In genomic region chr4:91371819-91372215, GRCm38 (mm10) we compare ENCODE assay signal across 9 mouse cellular contexts. TPM values are rescaled to one million over a fixed set of nuclear protein-coding genes. Genes with fewer than 3 reads are reported as not detected.
DNase-seq lines count a peak whose midpoint lies in the region; ATAC-seq lines count a peak whose summit lies in the region.
"Had no signal": no experiment of that assay in that cellular context is flagged by ENCODE, and none has a peak within 500 bp of the region (broad histone marks: within the 10 kb centered on the region; RNA-seq: fewer than 3 reads in every experiment).

No protein-coding gene starts in this region.

- H3K9ac ChIP-seq in forebrain, embryonic 16.5 days (replicated peaks; ENCODE audit: low read depth, low read length), result peak overlapping the region; percentile 79
- H3K9ac ChIP-seq in intestine, embryonic 15.5 days, result peak overlapping the region; percentile 34

- no peaks in the 10 kb centered on the region for H3K9me3 ChIP-seq in forebrain, embryonic 16.5 days (ENCODE audit: control insufficient read depth, low read length)
- no peaks in the 10 kb centered on the region for H3K9me3 ChIP-seq in intestine, embryonic 15.5 days

- intact Hi-C loops in left cerebral cortex, postnatal 36 days (cut with DNase I), result loop anchor here (5.0 to 10.0 kb wide), 3 partner anchors 80 to 1963 kb away; partner anchors contain the start of gene Tusc1

- H3K27ac ChIP-seq in forebrain, embryonic 16.5 days (ENCODE audit: low read length), result peak overlapping the region; percentile 64
- H3K27ac ChIP-seq in intestine, embryonic 15.5 days, result no peak overlapping the region
- H3K27ac ChIP-seq: macrophage had no signal

- H3K36me3 ChIP-seq in forebrain, embryonic 16.5 days (ENCODE audit: control insufficient read depth, insufficient read depth), result no peaks in the 10 kb centered on the region
- no peaks in the 10 kb centered on the region for H3K36me3 ChIP-seq in intestine, embryonic 15.5 days

- WGBS in forebrain, embryonic 16.5 days, result under 1% methylated on average over 44 of the region's 44 CpGs
- WGBS in intestine, embryonic 15.5 days, result 0% methylated on average over 30 of the region's 44 CpGs

- peak; percentile 76 for DNase-seq in R1 (ENCODE audit: low read depth, low spot score)
- DNase-seq in cerebellum, adult 18-20 months, result peak; percentile 63 to 81
- DNase-seq in left cerebral cortex, postnatal 36 days (ENCODE audit: low spot score in 2 of 2), result peak; percentile 85 to 87
- peak; percentile 73 to 77 for DNase-seq in right cerebral cortex, postnatal 36 days (ENCODE audit: low spot score in 2 of 2)
- DNase-seq in spleen, postnatal 10 days (ENCODE audit: low spot score in 2 of 2), result no peak

- H3K27me3 ChIP-seq in forebrain, embryonic 16.5 days (replicated peaks; ENCODE audit: control insufficient read depth, insufficient read depth, low read length), result no peaks in the 10 kb centered on the region
- peaks cover 49% of the 10 kb centered on the region for H3K27me3 ChIP-seq in intestine, embryonic 15.5 days (replicated peaks)

- peak overlapping the region; percentile 89 for H3K4me3 ChIP-seq in forebrain, embryonic 16.5 days (replicated peaks; ENCODE audit: low read length)
- H3K4me3 ChIP-seq in intestine, embryonic 15.5 days (replicated peaks), result peak overlapping the region; percentile 55

- H3K4me2 ChIP-seq in forebrain, embryonic 16.5 days (ENCODE audit: low read length), result peak overlapping the region; percentile 97
- peak overlapping the region; percentile 98 for H3K4me2 ChIP-seq in intestine, embryonic 15.5 days (replicated peaks)

- ATAC-seq in forebrain, embryonic 16.5 days, result peak; percentile 36
- ATAC-seq in intestine, embryonic 15.5 days, result peak; percentile 75
- 0 out of 2 replicates have a peak, but pooled peaks have one; percentile 12 for ATAC-seq in megakaryocyte-erythroid progenitor cell, adult 5-6 weeks (replicated peaks; ENCODE audit: low FRiP score, low TSS enrichment, poor library complexity, severe bottlenecking)

- peaks cover 40% of the 10 kb centered on the region for H3K4me1 ChIP-seq in forebrain, embryonic 16.5 days (replicated peaks; ENCODE audit: control insufficient read depth, insufficient read depth, low read length)
- peaks cover 23% of the 10 kb centered on the region for H3K4me1 ChIP-seq in intestine, embryonic 15.5 days (replicated peaks)

RNA-seq across cellular contexts. Expression of gene Elavl2, which starts 28.8 kb away (rescaled TPM):
- 157 and 164 TPM in 2 replicates for polyA plus RNA-seq in forebrain, embryonic 16.5 days (2015; fragmentation: Nextera tagmentation; extraction: Ambion mirVana)
- polyA plus RNA-seq in intestine, embryonic 15.5 days (2015; fragmentation: Nextera tagmentation; extraction: Ambion mirVana), result 4.7 and 5.4 TPM in 2 replicates
- total RNA-seq in left cerebral cortex, postnatal 36 days (2021), result 100 to 1,000 TPM; 101 to 115 TPM
- 0.20 TPM in 1 of 2 replicates, not detected in the other for total RNA-seq in megakaryocyte-erythroid progenitor cell, adult 5-6 weeks (2014; fragmentation: Nextera tagmentation)
- total RNA-seq in megakaryocyte-erythroid progenitor cell, adult 5-6 weeks (2017), result 4.0 TPM in 1 of 2 replicates, not detected in the other
- polyA plus RNA-seq: macrophage had no signal

Comparison
In these comparisons a context has a peak if more than half of its experiments do, and no peak if none do; other contexts are left out.
1. DNase-seq: peak in R1 (single experiment), cerebellum, adult 18-20 months (2 of 2), left cerebral cortex, postnatal 36 days (2 of 2) and right cerebral cortex, postnatal 36 days (2 of 2); none in spleen, postnatal 10 days (0 of 2).
2. ATAC-seq: peak in every context shown above with its lines; median percentile 75 in intestine, embryonic 15.5 days; 36 in forebrain, embryonic 16.5 days; 12 in megakaryocyte-erythroid progenitor cell, adult 5-6 weeks.
3. RNA of gene Elavl2, which starts 28.8 kb away (total RNA-seq): 101 to 115 TPM in left cerebral cortex, postnatal 36 days; 0.20 to 4.0 TPM in megakaryocyte-erythroid progenitor cell, adult 5-6 weeks; every median in the first group is over 10 times any median in the second.